Mouse (Mus musculus) adrenal gland, postnatal 25 days (tissue): ENCODE results near the gene H2al1n. TPM values are rescaled to one million over a fixed set of nuclear protein-coding genes. Genes with fewer than 3 reads are reported as not detected.
"Not testable (repeated sequence)": the region's sequence is repeated elsewhere in the genome, so short reads cannot be mapped to it uniquely, and the experiment has no call there.

Experiments
- DNase-seq: peaks from one replicate; pipeline ENCODE4 v3.0.0; 2021; ENCODE audit warnings: mixed read lengths
- long read RNA-seq: library from polyadenylated mRNA; stranded (forward); transcript quantifications from one replicate; pipeline ENCODE4 v2.0.0, GENCODE M21; 2021
- total RNA-seq: library from RNA; stranded (reverse); gene quantifications from 2 replicates; pipeline ENCODE4 v1.2.3, GENCODE M21; 2021

Gene H2al1n
- not detected in 2 replicates for total RNA-seq
- long read RNA-seq, result 0 reads

GRCm38 (mm10) chrX:14210848-14211247 lies at the start of gene H2al1n:
Gene H2al1n (plus strand): TSS chrX:14211148.
- DNase-seq, result not testable (repeated sequence)

DNA sequence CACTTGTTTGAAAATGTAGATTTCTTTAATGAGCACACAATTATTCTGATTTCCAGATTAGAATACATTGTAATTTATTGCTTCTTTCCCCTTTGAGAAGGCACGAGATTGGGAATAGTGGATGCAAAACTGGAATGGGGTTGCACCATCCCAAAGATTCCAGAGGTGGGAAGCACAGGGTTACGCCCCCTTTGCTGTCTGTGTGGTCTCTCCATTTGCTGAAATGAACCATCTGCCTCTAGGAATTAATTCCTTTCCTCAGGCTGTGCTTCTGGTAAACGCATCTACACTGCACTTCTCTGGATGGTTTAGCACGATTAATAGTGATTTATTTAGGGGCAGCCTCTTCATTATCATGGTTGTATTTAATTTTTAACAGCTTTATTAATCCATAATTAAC lies 11.7 kb upstream of the H2al1n start:
- DNase-seq, result no peak

DNA sequence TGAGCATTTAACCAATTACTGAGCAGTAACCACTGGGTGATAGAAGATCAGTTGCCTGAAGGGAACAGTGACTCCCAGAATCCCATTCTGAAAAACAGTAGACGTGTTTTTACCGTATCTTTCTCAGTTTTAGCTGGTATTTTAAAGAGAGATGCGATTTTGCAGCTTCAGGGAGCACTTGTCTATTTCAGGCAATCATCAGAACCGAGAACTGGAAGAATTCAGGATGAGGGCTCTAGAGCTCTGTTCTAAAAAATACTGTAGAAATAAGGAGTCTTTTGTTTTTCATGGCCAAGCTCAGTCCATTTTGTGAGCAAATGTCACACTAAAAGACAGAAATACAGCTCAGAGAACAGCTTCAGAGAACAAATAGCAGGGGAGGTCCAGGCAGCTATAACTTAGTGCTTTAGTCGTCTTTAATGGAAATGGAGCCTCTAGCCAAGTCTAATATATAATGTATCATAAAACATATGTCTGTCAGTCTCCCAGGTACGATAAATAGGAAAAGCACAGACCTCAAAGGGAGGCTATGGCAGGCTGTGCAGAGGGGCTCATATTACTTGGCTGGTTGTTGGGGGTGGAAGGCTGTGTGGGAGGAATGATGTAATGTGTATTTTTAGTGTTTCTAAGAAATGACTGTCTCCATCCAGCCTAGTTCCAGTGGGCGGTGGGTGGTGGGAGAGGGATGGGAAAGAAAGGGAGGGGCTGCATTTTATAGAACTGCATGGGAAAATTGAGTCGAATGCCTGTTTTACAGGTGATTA lies 4.7 kb upstream of the H2al1n start:
- no peak for DNase-seq

GRCm38 (mm10) chrX:14229218-14229617 lies 18.3 kb downstream of the H2al1n start:
- no peak for DNase-seq

GRCm38 (mm10) chrX:14259597-14260239 lies 48.8 kb downstream of the H2al1n start:
- DNase-seq, result no peak
